Mouse (Mus musculus) heart, embryonic 10.5 days (tissue): Measurements from ENCODE around the gene Scp2d1. TPM values are rescaled to one million over a fixed set of nuclear protein-coding genes. Genes with fewer than 3 reads are reported as not detected.

Source experiments
- DNase-seq: peaks from one replicate; pipeline ENCODE4 v3.0.0-alpha.2; 2017; ENCODE audit warnings: low spot score
- H3K27ac ChIP-seq: fragments of 300-500 bp; sonication (generic); 2 replicates; pipeline ENCODE4 v1.5.1; 2016; ENCODE audit warnings: mild to moderate bottlenecking
- H3K27me3 ChIP-seq: fragments of 300-500 bp; sonication (generic); 2 replicates; pipeline ENCODE4 v1.6.1; 2016; ENCODE audit warnings: mild to moderate bottlenecking; ENCODE audit not compliant: poor library complexity, insufficient read depth, severe bottlenecking
- H3K36me3 ChIP-seq: fragments of 300-500 bp; sonication (generic); 2 replicates; pipeline ENCODE4 v1.6.1; 2016; ENCODE audit warnings: mild to moderate bottlenecking, moderate library complexity
- H3K4me1 ChIP-seq: fragments of 300-500 bp; sonication (generic); 2 replicates; pipeline ENCODE4 v1.6.1; 2016; ENCODE audit warnings: mild to moderate bottlenecking
- H3K4me3 ChIP-seq: fragments of 300-500 bp; sonication (generic); 2 replicates; pipeline ENCODE4 v1.5.1; 2016; ENCODE audit warnings: mild to moderate bottlenecking, moderate library complexity
- H3K9me3 ChIP-seq: fragments of 300-500 bp; sonication (generic); 2 replicates; pipeline ENCODE4 v1.6.1; 2016; ENCODE audit warnings: mild to moderate bottlenecking, moderate library complexity
- WGBS: fragments of 180-500 bp; shearing (Covaris S2); methylation state at CpG from one replicate; pipeline ENCODE4 v1.1.7; 2016; 5-methylcytosine and 5-hydroxymethylcytosine counted together
- polyA plus RNA-seq: library from polyadenylated mRNA; unstranded; fragments of >200 nt; fragmentation: Nextera tagmentation; extraction: Ambion mirVana; gene quantifications from 2 replicates; pipeline ENCODE4 v1.2.1, GENCODE M21; 2016

Gene Scp2d1
- polyA plus RNA-seq, 1 experiment from 2014 or later: not detected

DNA sequence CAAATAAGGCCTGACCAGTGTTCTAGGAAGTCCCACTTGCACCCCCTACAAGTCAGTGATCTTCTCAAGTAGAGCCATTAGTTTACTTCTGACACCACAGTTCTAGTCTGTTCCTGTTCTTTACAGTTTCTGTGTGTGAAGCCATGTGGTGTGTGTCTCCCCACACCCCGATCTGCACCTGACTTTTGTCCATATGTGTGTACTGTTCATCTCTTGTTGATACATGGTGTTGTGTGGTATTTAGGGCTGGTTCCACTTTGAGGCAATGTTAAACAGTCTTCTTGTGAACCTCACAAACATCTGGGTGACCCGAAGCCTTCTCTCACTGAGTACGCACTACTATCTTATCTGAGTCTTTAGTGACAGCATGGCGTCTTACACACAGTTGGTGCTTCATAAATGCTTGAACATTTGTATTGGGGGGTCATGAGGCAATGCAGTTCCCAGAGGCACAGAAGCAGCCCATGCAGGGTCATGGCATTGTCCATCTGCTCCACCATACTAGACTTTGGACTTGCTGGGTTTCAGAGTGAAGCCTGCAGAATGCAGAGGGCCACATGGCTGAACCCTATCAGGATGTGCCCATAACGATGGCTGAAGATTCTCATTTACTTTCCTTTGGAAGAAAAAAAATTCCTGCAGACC is 13.3 kb downstream of the Scp2d1 start:
- H3K4me3 ChIP-seq: no peak overlapping the region
- 82% methylated on average over 5 of the region's 5 CpGs for WGBS
- no peaks in the 10 kb centered on the region for H3K27me3 ChIP-seq
- no peaks in the 10 kb centered on the region for H3K9me3 ChIP-seq
- no peaks in the 10 kb centered on the region for H3K4me1 ChIP-seq
- no peak for DNase-seq
- H3K27ac ChIP-seq: no peak overlapping the region
- no peaks in the 10 kb centered on the region for H3K36me3 ChIP-seq

DNA sequence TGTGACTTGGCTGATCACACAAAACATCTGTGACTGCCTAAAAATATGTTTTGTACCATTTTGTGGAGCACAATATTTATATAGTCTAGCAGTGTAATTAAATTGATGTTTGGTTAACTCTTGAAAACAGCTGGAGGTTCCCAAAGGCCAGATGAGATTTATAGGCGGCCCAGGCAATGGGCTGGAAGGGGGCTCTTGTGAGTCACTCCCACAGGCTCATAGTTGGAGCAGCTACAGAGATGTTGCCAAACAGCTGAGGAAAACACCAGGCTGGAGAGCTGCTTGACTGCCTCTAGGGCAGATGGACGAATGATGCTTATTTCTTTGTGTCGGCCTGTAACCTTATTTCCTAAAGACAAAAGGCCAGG is 13.8 kb downstream of the Scp2d1 start:
- 75% methylated on average over 3 of the region's 3 CpGs for whole genome bisulfite sequencing
- H3K27ac ChIP-seq: no peak overlapping the region
- H3K4me3 ChIP-seq: no peak overlapping the region
- no peaks in the 10 kb centered on the region for H3K27me3 ChIP-seq
- no peak for DNase-seq
- no peaks in the 10 kb centered on the region for H3K4me1 ChIP-seq
- no peaks in the 10 kb centered on the region for H3K36me3 ChIP-seq
- H3K9me3 ChIP-seq: no peaks in the 10 kb centered on the region

DNA sequence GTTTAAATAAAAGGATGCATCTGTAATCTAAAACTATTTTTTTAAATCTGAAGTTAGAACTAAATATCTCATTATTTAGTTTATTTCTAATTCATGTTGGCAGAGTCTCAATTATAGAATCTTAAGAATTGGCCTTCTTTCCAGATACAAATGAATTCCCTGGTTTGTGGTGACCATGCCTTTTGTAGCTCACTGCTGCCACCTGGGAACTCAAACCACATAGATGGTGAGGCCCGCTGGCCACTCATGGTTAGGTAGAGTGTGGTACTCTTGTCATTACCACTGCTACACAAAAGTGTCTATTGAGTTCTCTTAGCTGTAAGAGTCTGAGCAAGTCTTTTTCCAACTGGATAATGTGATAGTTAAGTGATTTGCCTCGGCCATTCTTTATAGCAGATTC is 45.4 kb downstream of the Scp2d1 start:
- WGBS: 68% methylated on average over 2 of the region's 2 CpGs
- no peaks in the 10 kb centered on the region for H3K9me3 ChIP-seq
- no peaks in the 10 kb centered on the region for H3K4me1 ChIP-seq
- H3K36me3 ChIP-seq: no peaks in the 10 kb centered on the region
- DNase-seq: no peak
- H3K27me3 ChIP-seq: no peaks in the 10 kb centered on the region
- no peak overlapping the region for H3K4me3 ChIP-seq
- no peak overlapping the region for H3K27ac ChIP-seq

Other genes with a start within 250 kb of the Scp2d1 start
- gene Smim26, start 229.6 kb upstream of the Scp2d1 start, polyA plus RNA-seq: 36.1 and 43.0 TPM in 2 replicates
- gene Dtd1, start 223.8 kb upstream of the Scp2d1 start, polyA plus RNA-seq: 32.2 and 37.1 TPM in 2 replicates